ENCODE assay signal across 25 mouse cellular contexts in the genomic region with DNA sequence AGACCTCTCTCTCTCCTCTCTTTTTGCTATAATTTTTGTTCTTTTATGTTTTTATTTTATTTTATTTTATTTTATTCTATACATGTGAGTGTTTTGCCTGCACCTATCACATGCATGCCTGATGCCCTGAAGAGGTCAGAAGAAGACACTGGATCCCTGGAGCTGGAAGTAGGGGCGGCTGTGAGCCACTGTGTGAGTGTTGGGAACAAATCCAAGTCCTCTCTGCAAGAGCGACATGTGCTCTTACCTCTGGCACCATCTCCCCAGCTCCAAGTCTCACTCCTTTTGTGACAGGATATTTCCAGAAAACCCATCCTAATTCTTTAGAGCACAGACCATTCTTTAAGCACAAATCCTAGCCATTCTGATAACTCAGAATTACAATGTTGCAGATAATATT.
DNase-seq lines count a peak whose midpoint lies in the region.
"Had no signal": no experiment of that assay in that cellular context is flagged by ENCODE, and none has a peak within 500 bp of the region (broad histone marks: within the 10 kb centered on the region; RNA-seq: fewer than 3 reads in every experiment).

No protein-coding gene starts in this region.

- H3K4me1 ChIP-seq in heart, embryonic 10.5 days = no peaks in the 10 kb centered on the region
- H3K4me1 ChIP-seq: embryonic facial prominence, embryonic 10.5 days; forebrain, embryonic 10.5 days; hindbrain, embryonic 13.5 days; intestine, embryonic 15.5 days had no signal

- intact Hi-C loops in heart, postnatal 25 days (cut with DNase I) = no loop called here

- no peak overlapping the region for H3K27ac ChIP-seq in heart, embryonic 10.5 days
- H3K27ac ChIP-seq: embryonic facial prominence, embryonic 10.5 days; embryonic facial prominence, embryonic 13.5 days; forebrain, embryonic 10.5 days; forebrain, embryonic 13.5 days; heart, embryonic 13.5 days; hindbrain, embryonic 13.5 days; intestine, embryonic 15.5 days; kidney, embryonic 15.5 days had no signal

- H3K9me3 ChIP-seq in heart, embryonic 10.5 days = no peaks in the 10 kb centered on the region
- H3K9me3 ChIP-seq: embryonic facial prominence, embryonic 10.5 days; embryonic facial prominence, embryonic 13.5 days; forebrain, embryonic 10.5 days; forebrain, embryonic 13.5 days; heart, embryonic 13.5 days; hindbrain, embryonic 13.5 days; intestine, embryonic 15.5 days; kidney, embryonic 15.5 days had no signal

- H3K36me3 ChIP-seq in heart, embryonic 10.5 days = no peaks in the 10 kb centered on the region
- H3K36me3 ChIP-seq: embryonic facial prominence, embryonic 10.5 days; embryonic facial prominence, embryonic 13.5 days; forebrain, embryonic 10.5 days; heart, embryonic 13.5 days; hindbrain, embryonic 13.5 days; intestine, embryonic 15.5 days; kidney, embryonic 15.5 days had no signal

- H3K27me3 ChIP-seq in heart, embryonic 10.5 days (ENCODE audit: insufficient read depth, poor library complexity, severe bottlenecking) = no peaks in the 10 kb centered on the region
- H3K27me3 ChIP-seq: embryonic facial prominence, embryonic 13.5 days; forebrain, embryonic 13.5 days; heart, embryonic 13.5 days; hindbrain, embryonic 13.5 days; intestine, embryonic 15.5 days; kidney, embryonic 15.5 days had no signal

- H3K4me3 ChIP-seq in heart, embryonic 10.5 days = no peak overlapping the region
- H3K4me3 ChIP-seq: embryonic facial prominence, embryonic 10.5 days; embryonic facial prominence, embryonic 13.5 days; forebrain, embryonic 10.5 days; forebrain, embryonic 13.5 days; heart, embryonic 13.5 days; hindbrain, embryonic 13.5 days; intestine, embryonic 15.5 days; kidney, embryonic 15.5 days had no signal

- DNase-seq in cerebellum, postnatal 10 days = peak; percentile 31 to 36
- no peak for DNase-seq in cerebellum, postnatal 14 days
- peak; percentile 90 for DNase-seq in heart, adult 11 months
- DNase-seq in heart, postnatal 25 days (ENCODE audit: low spot score) = no peak
- DNase-seq in heart, adult 8-10 months (ENCODE audit: low spot score) = peak; percentile 22
- DNase-seq in heart, embryonic 10.5 days (ENCODE audit: low spot score) = no peak
- peak; percentile 10 for DNase-seq in skeletal muscle tissue, adult 2 months (ENCODE audit: low read depth, low spot score)
- DNase-seq in left cerebral cortex, adult 18-20 months (ENCODE audit: low spot score in 2 of 2) = no peak
- DNase-seq: adrenal gland, adult 8-10 months; adrenal gland, postnatal 36 days; cerebellum, adult 18-20 months; cerebellum, adult 9-10 months; cerebellum, postnatal 36 days; embryo, embryonic 11 days; gastrocnemius, postnatal 14 days; kidney, adult 11 months; kidney, adult 8-10 months had no signal

- WGBS in heart, embryonic 10.5 days = 76% methylated on average over 2 of the region's 2 CpGs

Comparison
In these comparisons a context has a peak if more than half of its experiments do, and no peak if none do; other contexts are left out.
1. DNase-seq: peak in cerebellum, postnatal 10 days (2 of 2), heart, adult 11 months (single experiment), heart, adult 8-10 months (single experiment) and skeletal muscle tissue, adult 2 months (single experiment); none in cerebellum, postnatal 14 days (0 of 2), heart, postnatal 25 days (single experiment), heart, embryonic 10.5 days (single experiment) and left cerebral cortex, adult 18-20 months (0 of 2).